Mouse (Mus musculus) fibroblast of lung, adult 2 months (primary cell): ENCODE data around the gene Cdc16.
A peak's percentile ranks its signal among the peaks of the same experiment; 100 is the strongest.
"Not testable (repeated sequence)": the region's sequence is repeated elsewhere in the genome, so short reads cannot be mapped to it uniquely, and the experiment has no call there.

Experiments used
- DNase-seq: peaks from one replicate; pipeline ENCODE4 v3.0.0-alpha.2; 2011; ENCODE audit warnings: low read depth

Cdc16 gene

DNA sequence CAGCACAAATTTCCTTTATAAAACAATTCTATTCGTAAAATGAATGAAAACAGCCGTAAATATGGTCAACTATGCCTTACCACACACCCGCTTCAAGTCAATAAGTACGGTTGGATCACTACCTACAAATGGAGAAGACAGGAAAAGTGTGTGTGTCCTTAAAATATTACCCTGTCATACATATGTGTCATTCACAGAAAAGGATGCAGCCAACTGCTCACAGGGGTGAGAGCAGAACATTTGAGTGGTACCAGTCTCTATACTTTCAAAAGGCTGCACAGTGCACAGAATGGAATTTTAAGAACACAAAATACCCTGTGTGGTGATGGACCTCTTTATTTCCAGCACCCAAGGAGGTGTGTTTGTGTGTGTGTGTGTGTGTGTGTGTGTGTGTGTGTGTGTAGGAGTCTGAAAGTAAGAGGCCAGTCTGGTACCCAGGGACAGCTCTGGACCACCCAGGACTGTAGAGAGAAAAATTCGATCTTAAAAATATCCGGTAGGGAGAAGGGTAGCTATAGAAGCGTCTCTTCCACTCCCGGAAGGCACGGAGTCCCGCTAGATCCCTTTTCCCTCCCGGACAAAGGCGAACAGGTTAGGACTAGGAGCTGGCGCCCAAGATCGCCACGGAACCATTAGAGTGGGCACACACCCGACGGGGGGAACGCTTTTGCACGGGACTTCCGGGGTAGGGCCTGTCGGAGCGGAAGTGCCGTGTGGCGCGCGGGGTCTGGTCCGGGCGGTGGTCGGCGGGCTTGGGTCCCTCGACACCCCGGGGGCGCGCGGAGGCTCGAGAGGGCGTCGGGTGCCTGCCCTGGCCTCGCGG, at the start of gene Cdc16:
Gene Cdc16 (plus strand): TSS at position 695 of the 823 bp plus-strand sequence.
- peak; percentile 56 for DNase-seq

DNA sequence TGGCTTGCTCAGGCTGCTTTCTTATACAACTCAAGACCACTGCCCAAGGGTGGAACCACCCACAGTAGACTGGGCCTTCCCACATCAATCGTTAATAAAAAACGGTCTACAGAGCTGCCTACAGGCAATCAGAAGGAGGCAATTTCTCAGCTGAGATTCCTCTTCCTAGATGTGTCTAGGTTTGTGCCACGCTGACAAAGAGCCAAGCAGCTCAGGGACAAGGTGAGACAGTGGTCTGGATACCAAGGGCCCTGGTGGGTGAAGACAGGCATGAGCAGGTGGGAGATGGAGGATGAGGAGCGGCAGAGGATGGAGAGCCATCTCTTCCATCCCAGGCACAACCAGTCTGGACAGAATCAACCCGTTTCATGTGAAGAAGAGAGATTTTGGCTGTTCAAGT, 49.0 kb upstream of the Cdc16 start:
- DNase-seq, result no peak

DNA sequence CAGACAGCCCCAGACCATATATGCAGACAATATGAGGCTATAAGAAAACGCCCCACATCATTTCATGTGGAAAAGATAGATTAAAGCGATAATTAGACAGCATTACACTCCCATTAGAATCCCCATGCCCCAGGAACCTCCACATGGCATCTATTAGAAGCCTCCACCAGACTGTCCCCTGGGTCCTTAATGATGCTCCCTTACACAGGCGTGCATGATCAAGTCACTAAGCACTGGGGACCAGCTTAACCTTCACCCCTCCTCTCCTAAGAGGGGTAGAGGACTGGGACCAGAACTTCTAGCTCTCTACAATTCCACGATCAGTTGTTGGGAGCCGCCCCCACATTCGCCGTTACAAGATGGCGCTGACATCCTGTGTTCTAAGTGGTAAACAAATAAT, 38.5 kb upstream of the Cdc16 start:
- DNase-seq, result no peak

DNA sequence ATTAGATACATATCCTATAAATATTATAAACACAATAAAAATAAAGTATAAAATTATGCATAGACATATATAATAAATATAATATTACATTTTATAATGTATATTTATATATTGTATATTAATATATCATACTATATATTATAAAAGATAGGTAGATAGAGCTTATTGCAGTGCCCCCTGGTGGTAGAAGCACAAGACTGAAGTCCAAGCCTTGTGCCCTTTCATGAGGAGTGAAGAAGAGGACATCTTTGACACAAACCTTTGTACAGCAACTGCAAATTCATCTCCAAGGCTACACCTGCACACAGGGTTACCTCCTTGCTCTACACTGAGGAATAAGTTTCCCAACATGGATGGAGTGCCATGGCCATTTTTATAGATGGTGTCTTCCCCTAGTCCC, 31.8 kb upstream of the Cdc16 start:
- no peak for DNase-seq

DNA sequence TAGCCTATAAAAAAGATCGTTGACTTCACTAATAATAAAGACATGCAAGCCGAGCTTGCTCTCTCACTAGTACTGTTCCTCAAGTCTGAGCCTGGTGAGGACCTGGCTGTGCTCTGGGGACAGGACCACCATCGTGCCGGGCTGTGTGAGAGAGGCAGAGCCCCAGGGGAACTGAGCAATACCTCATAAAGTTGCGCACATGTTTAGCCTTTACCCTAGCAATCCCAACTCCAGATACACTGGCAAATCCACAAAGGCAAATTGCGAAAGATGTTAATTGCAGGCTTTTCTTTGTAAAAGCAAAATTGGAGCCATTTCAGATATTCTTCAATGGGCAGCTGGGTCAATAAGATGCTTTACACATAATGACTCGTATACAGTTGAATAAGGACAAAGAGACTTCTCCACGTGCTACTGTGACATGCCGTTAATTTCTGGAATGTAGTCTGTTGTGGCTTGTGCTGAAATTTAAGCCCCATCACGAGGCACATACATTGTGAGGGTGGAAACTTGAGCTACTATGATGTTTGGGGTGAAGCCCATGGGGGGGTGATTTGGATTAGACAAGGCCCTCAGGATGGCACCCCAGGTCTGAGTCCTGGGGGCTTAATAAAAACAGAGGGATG, 29.9 kb upstream of the Cdc16 start:
- no peak for DNase-seq

DNA sequence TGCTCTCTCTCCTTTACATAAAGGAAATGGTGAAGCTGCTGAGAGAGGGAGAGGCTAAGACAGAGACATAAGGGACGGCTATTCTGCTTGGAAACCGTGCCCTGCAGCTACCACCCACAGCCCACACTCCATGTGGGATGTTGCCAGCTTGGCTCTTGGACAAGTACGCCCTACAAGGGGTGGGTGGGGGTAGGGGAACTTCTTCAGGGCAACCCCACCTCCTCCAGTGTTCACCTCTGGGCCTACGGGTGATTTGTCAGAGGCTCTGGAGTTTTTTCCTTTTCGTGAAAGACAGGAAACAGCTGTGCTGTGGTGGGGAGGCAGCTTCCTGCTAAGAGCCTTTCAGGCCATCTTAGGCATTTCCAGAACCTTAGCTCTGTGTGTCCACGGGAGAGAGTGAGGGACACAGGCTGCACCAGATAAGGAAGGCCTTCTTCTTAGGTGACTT, 17.1 kb upstream of the Cdc16 start:
- DNase-seq, result no peak

DNA sequence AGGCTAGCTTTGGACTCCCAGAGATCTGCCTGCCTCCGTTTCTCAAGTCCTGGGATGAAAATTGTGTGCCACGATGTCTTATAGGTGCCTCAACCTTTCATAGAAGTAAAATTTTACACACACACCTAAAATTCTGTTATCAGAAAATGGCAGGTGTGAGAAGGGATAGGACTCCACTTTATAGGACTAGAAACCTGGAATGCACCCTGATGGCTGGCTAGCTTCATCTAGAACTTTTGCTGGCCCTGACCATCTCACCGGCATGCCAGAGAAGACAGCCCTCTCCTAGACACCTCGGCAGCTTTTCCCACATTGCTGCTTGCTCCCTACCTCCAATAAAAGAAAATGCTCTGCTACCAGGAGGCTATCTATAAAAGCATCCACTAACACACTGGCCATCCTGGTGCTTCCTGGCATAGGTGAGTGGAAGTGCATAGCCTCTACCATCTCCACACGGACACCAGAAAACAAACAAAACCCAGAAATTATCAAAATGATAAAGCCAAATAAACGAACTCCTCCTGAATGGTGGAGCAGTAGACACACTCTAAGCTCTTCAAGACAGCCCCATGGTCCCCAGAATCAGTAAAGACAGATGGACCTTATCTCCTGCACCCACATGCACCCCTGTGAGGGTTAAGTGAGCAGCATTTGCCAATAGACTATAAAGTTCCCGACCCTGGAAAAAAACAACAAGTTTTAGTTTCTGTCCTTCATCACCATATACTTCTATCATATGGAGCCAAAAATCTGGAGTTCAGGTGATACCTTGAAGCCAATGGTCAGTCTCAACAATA, 16.5 kb upstream of the Cdc16 start:
- DNase-seq, result no peak

DNA sequence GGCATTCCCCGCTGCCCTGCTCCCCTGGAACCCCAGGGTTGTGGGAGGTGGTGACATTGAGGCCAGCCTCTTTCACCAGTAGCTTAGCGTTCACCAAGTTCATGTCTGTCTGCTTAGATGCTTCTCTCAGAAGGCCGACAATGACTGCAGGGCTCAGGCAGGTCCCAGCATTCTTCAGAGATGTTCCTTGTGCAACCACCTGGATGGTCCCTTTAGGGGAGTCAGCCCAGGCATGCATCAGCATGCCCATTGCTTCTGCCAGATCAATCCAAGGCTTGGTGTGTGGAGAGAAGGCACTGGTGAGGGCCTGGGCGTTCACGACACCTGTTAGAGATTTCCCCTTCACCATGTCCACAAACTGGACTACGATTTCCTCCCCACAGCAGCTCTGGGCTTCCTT, 11.3 kb upstream of the Cdc16 start:
- not testable (repeated sequence) for DNase-seq

DNA sequence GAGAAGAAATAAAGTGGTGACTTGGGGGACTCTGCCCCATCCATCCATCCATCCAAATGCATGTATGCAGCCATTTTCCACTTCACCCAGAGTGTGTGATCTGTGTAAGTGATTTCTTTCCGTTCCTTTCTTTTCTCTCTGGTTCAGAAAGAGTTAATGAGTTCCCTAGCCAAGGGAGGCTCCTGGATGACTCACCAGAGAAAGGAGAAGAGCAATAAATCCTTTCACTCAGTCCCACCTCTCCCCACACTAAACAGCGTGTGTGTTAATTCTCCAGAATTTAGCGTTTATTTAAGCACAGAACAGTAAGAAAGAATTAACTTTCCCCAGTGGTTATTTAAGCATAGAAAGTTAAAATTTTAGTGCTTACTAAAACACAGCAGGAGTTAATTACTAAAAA, 9.8 kb upstream of the Cdc16 start:
- no peak for DNase-seq

DNA sequence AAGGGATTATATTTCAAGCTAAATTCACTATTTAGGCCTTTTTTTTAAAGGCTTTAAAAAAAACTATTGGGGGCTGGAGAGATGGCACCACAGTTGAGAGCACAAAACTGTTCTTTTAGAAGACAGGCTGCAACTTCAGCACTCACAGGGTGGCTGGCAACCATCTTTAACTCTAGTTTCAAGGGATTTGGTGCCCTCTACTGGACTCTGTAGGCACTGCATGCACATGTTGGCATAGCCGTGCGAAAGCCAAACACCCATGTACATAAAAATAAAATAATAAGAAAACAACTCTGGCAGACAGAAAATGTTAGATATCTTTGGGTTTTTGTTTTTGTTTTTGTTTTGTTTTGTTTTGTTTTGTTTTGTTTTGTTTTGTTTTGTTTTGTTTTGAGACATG, 3.8 kb upstream of the Cdc16 start:
- DNase-seq, result peak; percentile 42

DNA sequence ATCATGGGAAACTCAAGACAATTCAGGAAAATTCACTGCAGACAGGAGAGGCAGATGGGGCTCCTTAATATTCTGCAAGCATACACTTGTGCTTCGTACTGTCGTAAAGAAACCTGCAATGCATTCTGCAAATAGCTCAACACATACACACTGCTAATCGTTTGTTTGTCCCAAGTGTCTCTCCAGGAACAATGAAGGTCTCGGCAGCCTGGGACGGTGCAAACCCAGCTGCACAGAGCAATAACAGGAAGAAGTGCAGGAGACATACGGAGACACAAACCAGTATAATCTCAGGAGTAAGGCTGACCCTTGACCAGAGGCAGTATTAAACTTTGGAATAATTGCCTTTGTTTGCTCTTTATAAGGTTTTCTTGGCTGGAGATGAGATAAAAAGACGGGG, 996 bp upstream of the Cdc16 start:
- no peak for DNase-seq

DNA sequence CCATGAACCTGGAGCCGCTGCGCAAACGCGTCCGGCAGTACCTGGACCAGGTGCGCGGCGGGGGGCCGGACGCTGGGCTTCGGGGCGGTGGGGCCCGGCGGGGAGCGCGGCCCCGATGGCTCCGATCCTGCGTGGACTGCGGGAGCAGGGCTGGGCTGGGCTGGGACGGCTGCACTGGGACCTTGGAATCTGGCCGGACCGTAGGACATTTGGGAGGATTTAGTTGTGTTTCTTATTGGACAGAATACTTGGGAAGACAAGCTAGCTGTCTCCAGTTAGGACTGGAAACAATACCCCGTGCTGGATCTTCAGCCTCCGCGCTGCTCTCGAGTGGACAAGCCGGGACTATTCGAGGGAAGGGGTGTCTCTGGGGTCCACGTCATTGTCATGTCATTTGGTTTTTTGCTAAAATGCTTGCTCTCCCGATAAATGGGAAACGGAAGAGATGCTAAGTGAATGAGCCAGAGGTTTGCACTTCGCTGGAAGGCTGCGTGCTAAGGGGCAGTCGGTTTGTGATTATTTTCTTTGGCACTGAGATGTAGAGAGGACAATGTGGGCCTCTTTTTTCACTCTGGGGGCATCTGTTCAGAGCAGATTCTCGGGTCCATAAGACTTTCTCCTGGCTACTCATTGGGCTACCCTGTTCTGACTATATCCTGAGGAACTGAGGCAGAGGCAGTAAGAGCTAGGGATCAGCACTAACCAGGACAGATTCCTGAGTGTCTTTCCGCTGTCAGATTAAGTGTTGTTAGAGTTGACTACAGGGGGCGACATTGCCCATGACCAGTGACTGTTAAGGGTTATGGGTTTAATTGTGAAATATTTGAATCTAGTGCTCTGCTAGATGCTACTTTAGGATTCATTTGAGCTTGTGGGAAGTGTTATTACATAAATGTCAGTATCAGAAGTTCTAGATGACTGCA, 590 bp downstream of the Cdc16 start:
- DNase-seq, result peak; percentile 45

DNA sequence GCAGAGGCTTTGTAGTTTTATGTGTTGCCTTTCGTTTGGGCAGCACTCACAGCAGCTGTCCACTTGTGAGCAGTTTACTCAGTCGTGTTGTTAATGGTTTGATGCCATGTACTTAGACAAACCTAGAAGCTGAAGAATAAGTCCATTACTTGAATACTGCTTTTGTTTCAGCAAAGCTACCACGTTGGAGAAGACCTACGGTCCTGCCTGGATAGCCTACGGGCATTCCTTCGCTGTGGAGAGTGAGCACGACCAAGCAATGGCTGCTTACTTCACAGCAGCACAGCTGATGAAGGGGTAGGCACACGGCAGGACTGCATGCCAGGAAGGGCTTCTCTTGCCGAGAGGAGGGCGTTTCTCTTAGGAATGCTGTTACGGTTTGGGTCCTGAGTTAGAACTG, 11.7 kb downstream of the Cdc16 start:
- no peak for DNase-seq

DNA sequence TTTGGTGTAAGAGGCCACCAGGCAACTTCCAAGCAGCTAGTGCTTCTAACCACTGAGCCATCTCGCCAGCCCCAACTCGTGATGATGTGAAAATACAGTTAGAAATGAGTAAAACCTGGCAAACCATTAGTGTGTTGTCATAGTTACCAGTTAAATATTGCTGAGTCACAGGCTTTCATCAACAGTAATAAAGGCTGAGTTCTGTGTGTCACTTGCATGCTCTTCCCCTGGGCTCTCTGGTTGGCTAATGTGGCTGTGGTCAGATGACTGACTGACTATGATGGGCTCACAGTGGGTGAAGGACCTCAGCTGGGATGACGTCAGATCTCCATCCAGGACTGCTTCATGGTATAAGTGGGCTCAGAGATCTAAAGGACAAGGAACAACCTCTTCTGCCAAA, 23.1 kb downstream of the Cdc16 start:
- peak; percentile 31 for DNase-seq

DNA sequence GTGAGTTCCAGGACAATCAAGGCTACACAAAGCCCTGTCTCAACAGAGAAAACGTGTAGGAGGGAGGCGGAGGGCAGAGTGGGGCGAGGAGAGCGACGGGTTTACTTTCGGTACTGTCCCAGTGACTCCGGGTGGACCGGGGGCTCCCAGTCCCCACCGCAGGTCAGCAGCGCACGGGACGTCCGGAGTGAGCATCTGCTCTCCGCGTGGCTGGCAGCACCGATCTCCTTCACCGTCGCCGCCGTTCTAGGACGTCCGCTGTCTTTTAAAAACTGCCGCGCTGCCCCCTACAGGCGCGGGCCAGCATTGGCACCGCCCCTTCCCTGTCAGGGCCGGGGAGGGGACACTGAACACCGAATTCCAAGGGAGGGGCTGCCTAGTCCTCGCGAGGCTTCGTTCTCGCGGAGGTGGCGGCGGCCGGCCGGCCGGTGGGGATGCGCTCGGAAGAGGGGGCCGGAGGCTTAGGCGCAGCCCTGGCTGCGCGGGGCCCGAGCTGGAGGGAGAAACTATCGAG, 27.8 kb downstream of the Cdc16 start, which contains the start of gene Upf3a:
Gene Upf3a (plus strand): TSS at position 366 of the 514 bp plus-strand sequence.
- peak; percentile 81 for DNase-seq

DNA sequence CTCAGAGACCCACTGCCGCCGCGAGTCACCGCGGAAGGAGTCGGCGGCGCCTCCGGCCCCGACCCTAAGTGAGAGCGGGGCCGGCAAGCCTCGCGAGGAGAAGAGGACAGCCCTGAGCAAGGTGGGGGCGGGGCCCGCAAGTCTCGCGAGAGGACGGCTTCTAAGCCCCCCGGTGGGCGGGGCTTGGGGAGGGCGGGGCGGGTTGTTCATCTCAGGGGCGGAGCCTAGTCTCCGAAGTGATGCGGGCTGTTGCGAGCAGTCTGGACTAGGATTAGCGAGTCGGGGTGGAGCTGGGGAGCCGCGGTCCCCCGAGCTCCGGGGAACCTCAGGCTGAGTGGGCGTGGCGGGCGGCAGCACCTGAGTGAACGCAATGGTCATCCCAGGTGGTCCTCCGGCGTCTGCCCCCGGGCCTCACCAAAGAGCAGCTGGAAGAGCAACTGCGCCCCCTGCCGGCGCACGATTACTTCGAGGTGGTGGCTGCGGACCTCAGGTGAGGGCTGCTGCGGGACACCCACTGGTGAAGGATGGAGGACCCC, 28.4 kb downstream of the Cdc16 start:
- DNase-seq, result peak; percentile 83

DNA sequence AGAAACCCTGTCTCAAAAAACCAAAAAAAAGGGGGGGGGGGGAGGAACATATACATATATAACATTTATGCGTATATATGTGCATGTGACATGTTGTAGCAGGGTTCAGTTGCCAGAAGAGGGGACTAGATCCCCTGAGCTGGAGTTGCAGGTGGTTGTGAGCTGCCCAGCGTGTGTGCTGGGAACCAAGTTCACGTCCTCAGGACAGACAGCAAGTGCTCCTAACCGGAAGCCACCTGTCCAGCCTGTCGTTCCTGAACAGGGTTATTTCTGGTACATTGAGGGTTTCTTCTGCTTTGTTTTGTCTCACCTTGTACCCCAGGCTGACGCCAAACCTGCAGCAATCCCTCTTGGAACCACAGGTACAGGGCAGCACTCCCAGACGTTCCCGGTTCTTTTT, 32.1 kb downstream of the Cdc16 start:
- DNase-seq, result no peak

DNA sequence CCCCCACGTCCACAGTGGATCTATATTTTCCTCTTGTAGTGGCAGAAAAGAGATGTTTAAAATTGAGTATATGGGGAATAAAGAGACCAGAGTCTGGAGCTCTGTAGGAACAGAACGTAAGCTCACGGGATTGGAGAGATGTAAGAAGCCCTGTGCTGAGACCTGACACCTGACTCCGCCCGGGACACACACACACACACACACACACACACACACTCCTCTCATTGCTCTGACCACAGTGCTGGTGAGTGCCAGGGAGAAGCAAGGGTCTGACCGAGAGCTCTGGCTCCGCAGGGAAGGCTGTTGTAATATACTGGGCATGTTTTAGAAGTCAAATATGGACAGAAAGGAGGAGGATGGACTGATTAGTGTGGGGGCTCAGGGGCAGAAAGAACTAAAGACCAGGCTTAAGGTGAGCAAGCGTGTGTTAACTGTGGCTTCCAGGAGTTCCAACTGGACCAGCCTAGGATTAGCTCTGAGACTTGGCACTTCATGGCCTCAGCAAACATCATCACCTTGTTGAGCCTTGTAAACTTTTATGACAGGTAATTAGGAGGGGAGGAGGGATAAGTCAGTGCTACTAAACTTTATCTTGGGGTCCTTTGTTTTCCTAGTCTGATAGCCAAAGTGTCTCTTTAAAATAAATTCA, 35.7 kb downstream of the Cdc16 start:
- DNase-seq, result no peak

DNA sequence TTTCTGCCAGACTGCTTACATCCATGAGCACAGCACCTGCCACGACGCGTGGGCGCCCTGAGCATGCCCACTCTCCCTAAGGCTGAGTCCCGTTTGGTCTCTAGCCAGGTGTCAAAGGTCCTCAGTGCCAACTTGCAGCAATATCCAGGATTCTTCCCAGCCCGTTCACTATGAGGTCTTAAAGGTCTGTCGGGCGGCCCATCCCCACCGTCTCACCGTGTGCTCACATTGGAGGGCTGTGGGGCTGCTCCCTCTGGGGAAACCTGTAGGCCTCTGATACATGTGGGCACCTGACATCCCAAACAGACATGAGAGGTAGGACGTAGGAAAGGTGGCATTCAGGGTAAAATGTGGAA, 36.2 kb downstream of the Cdc16 start:
- DNase-seq, result no peak

DNA sequence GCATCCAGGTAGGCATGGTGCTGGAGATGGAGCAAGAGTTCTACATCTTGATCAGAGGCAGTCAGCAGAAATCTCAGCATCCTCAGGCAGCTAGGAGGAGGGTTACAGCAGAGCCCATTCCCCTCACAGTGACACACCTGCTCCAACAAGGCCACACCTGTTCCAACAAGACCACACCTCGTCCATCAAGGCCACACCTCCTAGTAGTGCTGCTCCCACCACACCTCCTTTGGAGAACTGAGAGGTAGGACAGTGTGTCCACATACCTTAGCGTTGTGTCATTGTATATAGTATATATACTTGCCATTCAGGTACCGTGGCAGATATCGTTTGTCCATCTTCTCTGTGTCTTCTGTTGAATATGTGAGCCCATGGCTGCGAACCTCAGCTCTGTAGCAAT, 40.2 kb downstream of the Cdc16 start:
- no peak for DNase-seq

DNA sequence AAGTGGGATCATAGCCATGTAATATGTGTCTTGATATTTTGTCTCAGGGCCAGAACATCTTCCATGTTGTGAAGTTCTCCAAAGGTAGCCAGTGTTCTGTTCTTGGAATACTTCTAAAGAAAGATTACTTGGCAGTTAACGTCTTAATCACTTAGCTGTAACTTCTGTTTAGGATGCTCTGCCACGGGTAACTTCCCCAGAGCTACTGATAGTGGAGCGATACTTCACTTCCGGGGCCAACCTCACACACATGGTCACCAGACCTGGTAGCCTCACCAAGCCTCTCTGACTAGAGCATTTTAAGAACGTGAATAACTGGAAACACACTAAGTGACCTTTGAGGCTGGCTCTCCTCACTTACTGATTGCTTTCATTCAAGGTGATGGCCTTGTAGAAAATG, 42.1 kb downstream of the Cdc16 start:
- no peak for DNase-seq
